Mouse (Mus musculus) gastrocnemius, adult 18-20 months (tissue): Measurements from ENCODE around the gene Vmn2r26. TPM values are rescaled to one million over a fixed set of nuclear protein-coding genes. Genes with fewer than 3 reads are reported as not detected.
"Not testable (repeated sequence)": the region's sequence is repeated elsewhere in the genome, so short reads cannot be mapped to it uniquely, and the experiment has no call there.

ENCODE experiments used
- DNase-seq: peaks from one replicate; pipeline ENCODE4 v3.0.0; 2021; ENCODE audit warnings: low spot score
- long read RNA-seq, 2 experiments: library from polyadenylated mRNA; stranded (forward); transcript quantifications; one replicate each; pipeline ENCODE4 v2.0.0; 2021
- total RNA-seq, 2 experiments: library from RNA; stranded (reverse); gene quantifications; 2 replicates each; pipeline ENCODE4 v1.2.3; 2021

The Vmn2r26 gene
- not detected for total RNA-seq
- long read RNA-seq, experiment 1 = 0 reads
- long read RNA-seq, experiment 2 = 0 reads

DNA sequence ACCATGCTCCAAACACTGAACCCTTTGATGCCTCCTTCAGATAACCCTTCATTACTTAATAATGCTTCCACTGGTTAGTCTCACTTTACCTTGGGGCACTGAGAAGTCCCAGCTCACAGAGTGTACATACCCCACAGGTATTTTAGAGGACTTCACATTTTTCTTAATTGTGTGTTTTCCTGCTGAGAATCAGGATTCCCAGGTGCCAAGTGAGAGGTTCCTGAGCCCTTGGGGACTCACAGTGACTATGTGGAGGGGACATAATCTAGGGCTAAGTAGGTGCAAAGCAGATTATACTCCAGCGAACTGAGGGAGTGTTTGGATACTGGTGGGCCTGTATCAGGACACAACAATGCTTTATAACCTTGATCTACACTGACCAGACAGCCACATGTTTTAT lies at the start of gene Vmn2r26:
Vmn2r26 (plus strand) TSS at position 301 of the 400 bp plus-strand sequence.
- DNase-seq = not testable (repeated sequence)

DNA sequence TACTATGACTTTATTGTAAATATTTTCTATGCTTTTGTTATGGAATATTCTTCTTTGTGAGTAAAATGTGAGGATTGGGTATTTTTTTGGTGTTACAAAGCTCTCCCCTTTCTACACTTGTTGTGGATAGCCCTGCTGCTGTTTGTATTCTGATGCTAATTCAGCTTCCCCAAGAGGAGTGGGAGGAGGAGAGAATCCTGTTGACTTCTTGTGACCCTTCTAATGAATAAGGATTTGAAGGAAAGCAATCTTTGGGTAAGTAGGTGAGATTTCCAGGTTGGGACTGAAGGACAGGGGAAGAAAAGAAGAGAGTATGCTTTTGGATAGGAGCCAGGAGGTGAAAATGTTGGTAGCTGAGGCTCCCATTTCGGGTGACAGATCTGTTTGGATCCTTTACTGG lies 3.5 kb upstream of the Vmn2r26 start:
- no peak for DNase-seq

DNA sequence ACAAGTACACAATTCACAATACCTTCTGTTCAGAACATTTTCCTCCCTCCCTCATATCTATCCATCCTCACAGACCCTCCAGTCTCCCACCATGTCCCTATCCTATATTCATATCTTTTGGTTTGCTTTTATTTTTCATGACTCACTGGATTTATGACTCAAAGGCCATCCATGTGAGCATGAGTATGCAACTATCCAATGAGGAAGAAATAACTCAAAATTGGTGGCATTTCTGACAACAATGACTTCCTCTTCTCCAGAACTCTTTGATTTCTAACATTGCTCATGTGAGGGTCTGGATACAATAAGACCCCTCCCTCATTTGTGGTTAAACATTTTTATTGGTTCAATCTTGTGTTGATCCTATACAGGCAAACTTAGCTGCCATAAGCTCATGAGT lies 24.0 kb downstream of the Vmn2r26 start:
- DNase-seq = no peak

DNA sequence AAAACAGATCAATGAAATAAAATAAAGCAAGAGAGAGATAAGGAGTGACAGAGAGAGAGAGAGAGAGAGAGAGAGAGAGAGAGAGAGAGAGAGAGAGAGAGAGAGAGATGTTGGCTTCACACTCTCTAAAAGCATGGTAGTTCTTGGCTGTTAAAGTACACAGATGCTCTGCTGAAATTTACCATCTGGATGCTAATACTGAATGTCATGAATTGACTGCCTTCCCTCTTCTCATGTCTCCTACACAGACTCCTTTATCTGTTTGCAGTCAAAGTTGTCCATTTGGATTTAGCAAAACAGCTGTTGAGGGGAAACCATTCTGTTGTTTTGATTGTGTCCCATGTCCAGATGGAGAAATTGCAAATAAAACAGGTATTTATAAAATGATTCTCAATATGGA lies 29.2 kb downstream of the Vmn2r26 start:
- DNase-seq = not testable (repeated sequence)

DNA sequence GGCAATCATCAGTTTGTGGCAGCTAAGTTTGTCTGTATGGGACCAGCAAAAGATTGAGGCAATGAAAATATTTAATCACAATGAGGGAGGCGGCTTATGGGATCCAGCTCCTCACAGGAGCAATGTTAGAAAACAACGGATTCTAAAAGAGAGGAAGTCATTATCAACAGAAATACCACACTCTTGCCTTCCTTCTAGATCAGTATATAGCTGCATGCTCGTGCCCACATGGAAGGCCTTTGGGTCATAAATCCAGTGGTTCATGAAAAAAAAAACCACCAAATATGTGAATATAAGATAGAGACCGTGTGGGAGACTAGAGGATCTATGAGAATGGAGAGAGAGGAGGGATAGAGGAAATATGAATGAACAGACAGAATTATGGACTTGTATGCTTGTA lies 78.0 kb downstream of the Vmn2r26 start:
- no peak for DNase-seq

Other genes starting within 250 kb of the Vmn2r26 start
- not detected for gene Vmn2r24, start 245.7 kb upstream of the Vmn2r26 start, total RNA-seq
- gene Vmn2r25, start 171.1 kb upstream of the Vmn2r26 start, total RNA-seq = not detected
- gene Vmn2r27, start 207.3 kb downstream of the Vmn2r26 start, total RNA-seq = not detected